ENCODE assay signal across 10 mouse cellular contexts in the genomic region with DNA sequence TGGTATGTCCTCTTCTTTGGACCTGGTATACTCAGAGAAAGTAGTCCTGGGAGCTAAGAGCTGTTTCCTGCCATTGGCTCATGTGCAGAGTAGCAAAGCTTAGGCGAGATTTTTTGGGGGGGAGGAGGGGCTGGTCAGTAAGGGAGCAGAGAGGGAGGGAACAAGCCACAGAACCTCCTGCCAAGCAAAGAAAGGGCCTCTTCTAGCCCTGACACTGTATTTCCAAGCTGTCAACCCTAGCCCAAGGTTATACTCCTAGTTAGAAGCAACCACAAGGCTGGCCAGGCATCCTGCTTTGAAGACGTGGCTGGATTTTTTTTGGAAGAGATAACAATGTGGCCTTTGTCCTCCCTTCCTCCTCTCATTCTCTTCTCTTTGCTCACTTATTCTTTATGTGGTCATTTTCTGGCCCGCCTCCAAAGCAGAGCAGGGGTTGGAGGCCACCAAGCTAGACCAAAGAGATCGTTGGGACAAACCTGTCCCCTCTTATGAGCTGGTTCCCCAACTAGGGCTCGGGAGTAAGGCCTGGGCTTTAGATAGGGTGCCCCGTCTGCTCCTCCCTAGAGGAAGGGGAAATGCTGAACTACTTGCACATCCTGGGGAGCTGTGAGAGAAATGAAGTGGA.
DNase-seq lines count a peak whose midpoint lies in the region; ATAC-seq lines count a peak whose summit lies in the region.
"Had no signal": no experiment of that assay in that cellular context is flagged by ENCODE, and none has a peak within 500 bp of the region (broad histone marks: within the 10 kb centered on the region; RNA-seq: fewer than 3 reads in every experiment).

No protein-coding gene starts in this region.

- H3K27ac ChIP-seq in heart, embryonic 16.5 days (ENCODE audit: low read length) = peak overlapping the region; percentile 82
- H3K27ac ChIP-seq in lung, embryonic 15.5 days = peak overlapping the region; percentile 84
- H3K27ac ChIP-seq in stomach, embryonic 14.5 days (ENCODE audit: low read length) = peak overlapping the region; percentile 53; the same call in 1 of the 2 replicates

- WGBS in heart, embryonic 16.5 days = 43% methylated on average over 6 of the region's 6 CpGs
- 36% methylated on average over 6 of the region's 6 CpGs for WGBS in lung, embryonic 15.5 days
- 69% methylated on average over 6 of the region's 6 CpGs for WGBS in stomach, embryonic 14.5 days

- H3K4me3 ChIP-seq in heart, embryonic 16.5 days (ENCODE audit: low read length) = no peak overlapping the region
- H3K4me3 ChIP-seq in lung, embryonic 15.5 days = no peak overlapping the region
- no peak overlapping the region for H3K4me3 ChIP-seq in stomach, embryonic 14.5 days (ENCODE audit: low read depth, low read length)

- no peak for ATAC-seq in heart, embryonic 16.5 days (replicated peaks; ENCODE audit: extremely low read depth, insufficient read depth, low FRiP score)
- no peak for ATAC-seq in lung, embryonic 15.5 days (ENCODE audit: borderline replicate concordance, extremely low read depth, low FRiP score, low TSS enrichment)
- no peak for ATAC-seq in stomach, embryonic 14.5 days (ENCODE audit: insufficient number of reproducible peaks, insufficient read depth, low FRiP score, low read depth)

- peaks cover 25% of the 10 kb centered on the region for H3K4me1 ChIP-seq in heart, embryonic 16.5 days (ENCODE audit: control insufficient read depth, insufficient read depth, low read length)
- peaks cover 37% of the 10 kb centered on the region for H3K4me1 ChIP-seq in lung, embryonic 15.5 days
- 0 out of 2 replicates have a peak, but pooled peaks cover 4% of the 10 kb centered on the region for H3K4me1 ChIP-seq in stomach, embryonic 14.5 days (ENCODE audit: control insufficient read depth, insufficient read depth, low read length)

- 0 out of 2 replicates have a peak, but pooled peaks cover 2% of the 10 kb centered on the region for H3K27me3 ChIP-seq in heart, embryonic 16.5 days (ENCODE audit: control insufficient read depth, insufficient read depth, low read length)
- no peaks in the 10 kb centered on the region for H3K27me3 ChIP-seq in lung, embryonic 15.5 days
- peaks cover 4% of the 10 kb centered on the region; the same call in 1 of the 2 replicates for H3K27me3 ChIP-seq in stomach, embryonic 14.5 days (ENCODE audit: control insufficient read depth, insufficient read depth, low read length)

- H3K36me3 ChIP-seq in heart, embryonic 16.5 days (ENCODE audit: control insufficient read depth, insufficient read depth) = no peaks in the 10 kb centered on the region
- H3K36me3 ChIP-seq in lung, embryonic 15.5 days = no peaks in the 10 kb centered on the region
- no peaks in the 10 kb centered on the region for H3K36me3 ChIP-seq in stomach, embryonic 14.5 days (ENCODE audit: control insufficient read depth, insufficient read depth, low read length)

- H3K9ac ChIP-seq in heart, embryonic 16.5 days (ENCODE audit: low read length) = no peak overlapping the region
- H3K9ac ChIP-seq in lung, embryonic 15.5 days = no peak overlapping the region
- no peak overlapping the region for H3K9ac ChIP-seq in stomach, embryonic 14.5 days (replicated peaks; ENCODE audit: low read depth, low read length)

- DNase-seq in heart, adult 18-20 months = no peak
- DNase-seq in lung, postnatal 36 days = no peak
- peak; percentile 22 for DNase-seq in adrenal gland, postnatal 25 days
- DNase-seq in right cerebral cortex, adult 18-20 months = no peak
- DNase-seq: cerebellum, adult 9-11 months; layer of hippocampus, adult 9-11 months; thymus, postnatal 14 days had no signal

- H3K4me2 ChIP-seq in heart, embryonic 16.5 days (ENCODE audit: low read depth, low read length) = no peak overlapping the region
- no peak overlapping the region for H3K4me2 ChIP-seq in lung, embryonic 15.5 days
- no peak overlapping the region for H3K4me2 ChIP-seq in stomach, embryonic 14.5 days (replicated peaks; ENCODE audit: low read depth, low read length)

- H3K9me3 ChIP-seq in heart, embryonic 16.5 days (replicated peaks; ENCODE audit: control insufficient read depth, low read length) = no peaks in the 10 kb centered on the region
- H3K9me3 ChIP-seq in lung, embryonic 15.5 days = no peaks in the 10 kb centered on the region
- no peaks in the 10 kb centered on the region for H3K9me3 ChIP-seq in stomach, embryonic 14.5 days (ENCODE audit: control insufficient read depth, low read depth, low read length)
